Mouse (Mus musculus) midbrain, embryonic 16.5 days (tissue): ENCODE data around the gene Clec11a. TPM values are rescaled to one million over a fixed set of nuclear protein-coding genes. Genes with fewer than 3 reads are reported as not detected.

ENCODE experiments used
- ATAC-seq: fragments of 200-750 bp; cut with Nextera tagmentation; 2 replicates; pipeline ENCODE4 v1.8.0; 2017; ENCODE audit warnings: moderate TSS enrichment
- H3K27ac ChIP-seq: fragments of 300-500 bp; sonication (generic); 2 replicates; pipeline ENCODE4 v1.5.1; 2014; ENCODE audit warnings: mild to moderate bottlenecking, low read length, mixed read lengths
- H3K27me3 ChIP-seq: fragments of 300-500 bp; sonication (generic); 2 replicates; pipeline ENCODE4 v1.6.1; 2014; ENCODE audit warnings: low read depth, low read length, mixed read lengths; ENCODE audit not compliant: control insufficient read depth, insufficient read depth
- H3K36me3 ChIP-seq: fragments of 300-500 bp; sonication (generic); 2 replicates; pipeline ENCODE4 v1.6.1; 2014; ENCODE audit warnings: mild to moderate bottlenecking, low read length, moderate library complexity, mixed read lengths; ENCODE audit not compliant: control insufficient read depth, insufficient read depth
- H3K4me1 ChIP-seq: fragments of 300-500 bp; sonication (generic); 2 replicates; pipeline ENCODE4 v1.6.1; 2014; ENCODE audit warnings: mild to moderate bottlenecking, low read length, mixed read lengths; ENCODE audit not compliant: control insufficient read depth, insufficient read depth
- H3K4me2 ChIP-seq: fragments of 300-500 bp; sonication (generic); 2 replicates; pipeline ENCODE4 v1.6.1; 2014; ENCODE audit warnings: mild to moderate bottlenecking, low read length, mixed read lengths
- H3K4me3 ChIP-seq: fragments of 300-500 bp; sonication (generic); 2 replicates; pipeline ENCODE4 v1.5.1; 2014; ENCODE audit warnings: low read depth, mild to moderate bottlenecking, low read length, moderate library complexity, mixed read lengths
- H3K9ac ChIP-seq: fragments of 300-500 bp; sonication (generic); 2 replicates; pipeline ENCODE4 v1.6.1; 2014; ENCODE audit warnings: low read depth, low read length, mixed read lengths
- H3K9me3 ChIP-seq: fragments of 300-500 bp; sonication (generic); replicated peaks from 2 replicates; pipeline ENCODE4 v1.6.1; 2014; ENCODE audit warnings: mild to moderate bottlenecking, low read length, mixed read lengths; ENCODE audit not compliant: control insufficient read depth, poor library complexity, severe bottlenecking
- WGBS: fragments of 180-500 bp; shearing (Covaris S2); extraction: QIAGEN DNeasy Blood & Tissue Kit; methylation state at CpG from one replicate; pipeline ENCODE4 v1.1.7; 2014; 5-methylcytosine and 5-hydroxymethylcytosine counted together
- polyA plus RNA-seq: library from polyadenylated mRNA; unstranded; fragments of >200 nt; fragmentation: Nextera tagmentation; extraction: Ambion mirVana; gene quantifications from 2 replicates; pipeline ENCODE4 v1.2.1, GENCODE M21; 2015

Clec11a gene
- polyA plus RNA-seq, 1 experiment from 2014 or later: 4.2 TPM

GRCm38 (mm10) chr7:44257278-44257677, 49.4 kb downstream of the Clec11a start, which contains the start of gene Acp4:
Acp4 (minus strand) TSS chr7:44257378.
- WGBS: 77% methylated on average over 4 of the region's 4 CpGs

GRCm38 (mm10) chr7:44254930-44255329, 51.8 kb downstream of the Clec11a start:
- Histone ChIP-seq H3K4me3 (no peak overlapping the region), H3K36me3 (peaks cover 13% of the 10 kb centered on the region), H3K9ac (no peak overlapping the region), H3K4me2 (no peak overlapping the region), H3K9me3 (no peaks in the 10 kb centered on the region), H3K27ac (no peak overlapping the region), H3K4me1 (no peaks in the 10 kb centered on the region), H3K27me3 (no peaks in the 10 kb centered on the region)
- WGBS: 85% methylated on average over 6 of the region's 6 CpGs
- ATAC-seq: no peak

More at GRCm38 (mm10) chr7:44257278-44257677, 49.4 kb downstream of the Clec11a start, which contains the start of gene Acp4:
- H3K4me2 ChIP-seq: no peak within 1 kb of the TSS
- no peaks in the 10 kb centered on the region for H3K9me3 ChIP-seq
- H3K27me3 ChIP-seq: no peaks in the 10 kb centered on the region
- H3K9ac ChIP-seq: no peak within 1 kb of the TSS
- no peak within 1 kb of the TSS for H3K4me3 ChIP-seq
- peaks cover 7% of the 10 kb centered on the region; the same call in 1 of the 2 replicates for H3K36me3 ChIP-seq
- ATAC-seq: no peak
- no peaks in the 10 kb centered on the region for H3K4me1 ChIP-seq
- no peak within 1 kb of the TSS for H3K27ac ChIP-seq

- WGBS: 68% methylated on average over 15 of the region's 15 CpGs
- peak; percentile 6; the same call in 1 of the 2 replicates for ATAC-seq
- Histone ChIP-seq H3K27me3 (no peaks in the 10 kb centered on the region), H3K4me1 (peaks cover 1% of the 10 kb centered on the region), H3K4me3 (no peak overlapping the region), H3K9ac (0 out of 2 replicates have a peak overlapping the region, but pooled peaks have one; percentile 10), H3K4me2 (no peak overlapping the region), H3K27ac (no peak overlapping the region), H3K9me3 (no peaks in the 10 kb centered on the region), H3K36me3 (peaks cover 14% of the 10 kb centered on the region)
Observed at GRCm38 (mm10) chr7:44253023-44253616, 53.6 kb downstream of the Clec11a start.

Other genes starting within 250 kb of the Clec11a start
- not detected in 2 replicates for gene Klk1b21, start 204.6 kb downstream of the Clec11a start, polyA plus RNA-seq
- gene Klk1b22, start 194.2 kb downstream of the Clec11a start, polyA plus RNA-seq: not detected in 2 replicates
- gene Klk1b16, start 170.1 kb downstream of the Clec11a start, polyA plus RNA-seq: not detected in 2 replicates
- not detected in 2 replicates for gene Klk1b24, start 118.7 kb downstream of the Clec11a start, polyA plus RNA-seq
- gene Klk1b3, start 108.7 kb downstream of the Clec11a start, polyA plus RNA-seq: not detected in 2 replicates
- gene Klk1b4, start 99.5 kb downstream of the Clec11a start, polyA plus RNA-seq: not detected in 2 replicates
- not detected in 2 replicates for gene Klk1b5, start 91.0 kb downstream of the Clec11a start, polyA plus RNA-seq
- gene Klk1, start 81.5 kb downstream of the Clec11a start, polyA plus RNA-seq: not detected in 2 replicates
- gene Gm36864, start 70.7 kb downstream of the Clec11a start, polyA plus RNA-seq: not detected in 2 replicates
- gene 1700028J19Rik, start 60.2 kb downstream of the Clec11a start, polyA plus RNA-seq: 1.1 and 1.5 TPM in 2 replicates
- gene 2410002F23Rik, start 60.2 kb downstream of the Clec11a start, polyA plus RNA-seq: 225 and 237 TPM in 2 replicates
- gene Acp4, start 49.5 kb downstream of the Clec11a start, polyA plus RNA-seq: 0.14 TPM in 1 of 2 replicates, not detected in the other
- gene Gm15517, start 45.5 kb downstream of the Clec11a start, polyA plus RNA-seq: not detected in 2 replicates
- gene Shank1, start 3.4 kb upstream of the Clec11a start, polyA plus RNA-seq: 35.6 and 36.8 TPM in 2 replicates
- 57.4 and 73.2 TPM in 2 replicates for gene Syt3, start 77.2 kb upstream of the Clec11a start, polyA plus RNA-seq
- gene 1700008O03Rik, start 78.9 kb upstream of the Clec11a start, polyA plus RNA-seq: 2.0 and 3.6 TPM in 2 replicates
- 14.3 and 15.9 TPM in 2 replicates for gene Lrrc4b, start 122.1 kb upstream of the Clec11a start, polyA plus RNA-seq
- 3.9 and 4.2 TPM in 2 replicates for gene Aspdh, start 158.5 kb upstream of the Clec11a start, polyA plus RNA-seq
- gene Josd2, start 161.1 kb upstream of the Clec11a start, polyA plus RNA-seq: 39.5 and 39.6 TPM in 2 replicates
- gene Emc10, start 189.6 kb upstream of the Clec11a start, polyA plus RNA-seq: 121 and 137 TPM in 2 replicates
- 24.2 and 29.8 TPM in 2 replicates for gene Fam71e1, start 189.7 kb upstream of the Clec11a start, polyA plus RNA-seq
- 0.16 and 0.17 TPM in 2 replicates for gene Mybpc2, start 217.8 kb upstream of the Clec11a start, polyA plus RNA-seq
- gene Spib, start 225.2 kb upstream of the Clec11a start, polyA plus RNA-seq: not detected in 2 replicates
- 19.4 and 20.1 TPM in 2 replicates for gene Pold1, start 241.9 kb upstream of the Clec11a start, polyA plus RNA-seq
- gene Nr1h2, start 247.0 kb upstream of the Clec11a start, polyA plus RNA-seq: 54.1 and 58.1 TPM in 2 replicates